Mouse (Mus musculus): ENCODE measurements around the gene Suco. TPM values are rescaled to one million over a fixed set of nuclear protein-coding genes. Genes with fewer than 3 reads are reported as not detected.

The Suco gene
- polyA plus RNA-seq, 1 experiment = not detected

GRCm38 (mm10) chr1:161779057-161779456, 97.4 kb downstream of the Suco start:
- no peak overlapping the region for H3K4me3 ChIP-seq (ENCODE audit: insufficient read depth, low read depth, low read length)
- H3K27ac ChIP-seq (ENCODE audit: insufficient read depth, low read depth, low read length) = no peak overlapping the region
- H3K4me1 ChIP-seq (ENCODE audit: control insufficient read depth, insufficient read depth, low read length) = no peaks in the 10 kb centered on the region
- no peak for TF ChIP-seq CTCF (IDR thresholded peaks at IDR 0.05; ENCODE audit: insufficient read depth, low read depth, low read length)
- TF ChIP-seq POLR2A (IDR thresholded peaks at IDR 0.05; ENCODE audit: insufficient read depth, low read depth, low read length) = no peak

DNA sequence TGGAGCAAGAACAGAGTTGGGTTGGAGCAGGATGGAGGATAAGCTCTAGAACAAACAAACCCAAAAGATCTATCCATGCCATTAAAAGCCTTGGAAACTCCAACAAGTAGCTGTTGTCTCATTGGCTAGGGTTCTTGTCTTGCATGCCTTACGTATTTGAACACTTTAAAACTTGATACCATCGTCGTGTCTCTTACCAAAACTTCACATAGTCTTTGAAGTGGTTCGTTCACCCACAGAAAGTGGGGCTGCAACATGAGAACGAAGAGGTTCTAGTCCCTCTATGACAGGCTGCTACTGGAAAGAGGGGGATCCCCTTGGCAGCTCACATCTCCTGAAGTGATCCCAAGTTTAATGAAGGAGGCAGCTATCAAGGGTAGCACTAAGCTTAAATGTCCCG, 101.3 kb downstream of the Suco start:
- WGBS = 91% methylated on average over 6 of the region's 6 CpGs
- TF ChIP-seq POLR2A (IDR thresholded peaks at IDR 0.05; ENCODE audit: insufficient read depth, low read depth, low read length) (no peak), CTCF (IDR thresholded peaks at IDR 0.05; ENCODE audit: insufficient read depth, low read depth, low read length) (no peak)
- Histone ChIP-seq H3K27ac (ENCODE audit: insufficient read depth, low read depth, low read length) (no peak overlapping the region), H3K4me1 (ENCODE audit: control insufficient read depth, insufficient read depth, low read length) (no peaks in the 10 kb centered on the region), H3K4me3 (ENCODE audit: insufficient read depth, low read depth, low read length) (no peak overlapping the region)

DNA sequence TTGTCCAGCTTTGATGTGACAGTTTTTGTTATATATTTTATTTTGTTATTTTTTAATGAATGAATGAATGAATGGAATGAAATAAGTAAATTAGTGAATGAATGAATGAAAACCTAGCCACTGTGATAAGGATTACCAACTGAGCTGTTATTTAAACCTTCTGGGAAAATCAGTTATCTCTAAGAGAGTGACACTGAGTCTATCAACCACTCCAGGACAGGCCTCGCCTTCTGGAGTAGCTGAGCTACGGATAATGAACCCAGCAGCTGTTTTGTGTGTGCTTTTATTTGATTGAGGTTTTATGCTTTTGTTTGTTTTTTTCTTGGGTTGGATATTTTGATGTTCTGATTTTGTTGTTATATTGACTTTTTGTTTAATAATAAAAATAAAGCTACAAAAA, 105.2 kb downstream of the Suco start:
- Histone ChIP-seq H3K4me3 (ENCODE audit: insufficient read depth, low read depth, low read length) (no peak overlapping the region), H3K27ac (ENCODE audit: insufficient read depth, low read depth, low read length) (no peak overlapping the region), H3K4me1 (ENCODE audit: control insufficient read depth, insufficient read depth, low read length) (no peaks in the 10 kb centered on the region)
- 95% methylated on average over 2 of the region's 2 CpGs for WGBS
- TF ChIP-seq POLR2A (IDR thresholded peaks at IDR 0.05; ENCODE audit: insufficient read depth, low read depth, low read length) (no peak), CTCF (IDR thresholded peaks at IDR 0.05; ENCODE audit: insufficient read depth, low read depth, low read length) (no peak)

DNA sequence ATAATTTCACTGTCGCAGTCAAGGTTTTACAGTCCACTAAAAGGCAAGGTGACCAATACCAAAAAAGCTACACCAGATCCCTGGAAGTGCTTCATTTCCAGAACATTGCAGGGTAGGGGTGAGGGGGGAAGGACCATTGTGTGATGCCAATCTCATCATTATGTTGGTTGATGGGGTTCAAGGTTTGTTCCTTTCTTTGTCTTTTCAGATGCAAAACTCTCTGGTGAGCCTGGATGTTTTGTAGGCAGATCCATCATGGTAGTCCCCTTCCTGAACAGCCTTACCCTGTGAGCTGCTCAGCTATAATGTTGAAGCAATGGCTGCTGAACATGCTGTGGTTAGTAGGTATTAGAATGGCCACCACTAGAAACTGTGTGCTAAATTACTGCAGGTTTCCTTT, 107.2 kb downstream of the Suco start:
- Histone ChIP-seq H3K4me3 (ENCODE audit: insufficient read depth, low read depth, low read length) (no peak overlapping the region), H3K4me1 (ENCODE audit: control insufficient read depth, insufficient read depth, low read length) (no peaks in the 10 kb centered on the region), H3K27ac (ENCODE audit: insufficient read depth, low read depth, low read length) (no peak overlapping the region)
- TF ChIP-seq POLR2A (IDR thresholded peaks at IDR 0.05; ENCODE audit: insufficient read depth, low read depth, low read length) (no peak), CTCF (IDR thresholded peaks at IDR 0.05; ENCODE audit: insufficient read depth, low read depth, low read length) (no peak)
- WGBS = 90% methylated on average over 1 of the region's 1 CpGs

DNA sequence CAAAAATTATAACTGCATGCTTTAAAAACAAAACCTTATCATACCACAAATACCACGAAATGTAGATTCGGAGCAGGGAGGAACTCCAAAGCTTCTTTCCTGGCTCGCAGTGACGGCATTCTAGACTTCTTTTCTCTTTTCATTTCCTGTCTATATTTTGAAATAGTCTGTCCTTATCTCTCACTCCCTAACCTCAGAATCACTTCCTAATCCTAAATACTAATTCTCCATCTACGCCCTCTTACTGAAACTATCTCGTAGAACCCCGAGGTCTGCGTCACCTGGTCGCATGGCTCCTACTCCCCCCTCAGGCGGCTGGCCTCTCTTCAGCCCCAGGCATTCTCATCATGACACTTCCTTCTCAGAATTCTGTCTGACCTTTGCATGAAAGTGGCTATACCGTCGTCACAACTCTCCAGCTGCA, 109.4 kb downstream of the Suco start:
- Histone ChIP-seq H3K4me3 (ENCODE audit: insufficient read depth, low read depth, low read length) (no peak overlapping the region), H3K27ac (ENCODE audit: insufficient read depth, low read depth, low read length) (no peak overlapping the region), H3K4me1 (ENCODE audit: control insufficient read depth, insufficient read depth, low read length) (no peaks in the 10 kb centered on the region)
- 74% methylated on average over 12 of the region's 12 CpGs for WGBS
- TF ChIP-seq POLR2A (IDR thresholded peaks at IDR 0.05; ENCODE audit: insufficient read depth, low read depth, low read length) (no peak), CTCF (IDR thresholded peaks at IDR 0.05; ENCODE audit: insufficient read depth, low read depth, low read length) (no peak)

- H3K4me3 ChIP-seq (ENCODE audit: insufficient read depth, low read depth, low read length) = no peak overlapping the region
- no peak for TF ChIP-seq CTCF (IDR thresholded peaks at IDR 0.05; ENCODE audit: insufficient read depth, low read depth, low read length)
- no peak for TF ChIP-seq POLR2A (IDR thresholded peaks at IDR 0.05; ENCODE audit: insufficient read depth, low read depth, low read length)
- no peak overlapping the region for H3K27ac ChIP-seq (ENCODE audit: insufficient read depth, low read depth, low read length)
- no peaks in the 10 kb centered on the region for H3K4me1 ChIP-seq (ENCODE audit: control insufficient read depth, insufficient read depth, low read length)
- WGBS = 57% methylated on average over 5 of the region's 5 CpGs
These were observed 109.8 kb downstream of the Suco start for GRCm38 (mm10) chr1:161766656-161767055.

Other genes with a start within 250 kb of the Suco start
- gene Fasl, start 88.2 kb downstream of the Suco start, polyA plus RNA-seq (2012; ENCODE audit: insufficient read depth, insufficient read length, low replicate concordance, missing spikeins) = not detected in 2 replicates
- not detected in 2 replicates for gene Pigc, start 92.5 kb upstream of the Suco start, polyA plus RNA-seq (2012; ENCODE audit: insufficient read depth, insufficient read length, low replicate concordance, missing spikeins)
- not detected in 2 replicates for gene 4930558K02Rik, start 103.0 kb upstream of the Suco start, polyA plus RNA-seq (2012; ENCODE audit: insufficient read depth, insufficient read length, low replicate concordance, missing spikeins)